Mouse (Mus musculus) heart, adult 2 months (tissue): Measurements from ENCODE around the gene Steap3.

Source experiments
- CTCF ChIP-seq: fragments of 200-600 bp; IDR thresholded peaks from 2 replicates; pipeline ENCODE4 v1.8.1; 2022; ENCODE audit warnings: antibody characterized with exemption, mild to moderate bottlenecking, moderate library complexity
- EP300 ChIP-seq: fragments of 200-500 bp; IDR thresholded peaks from 2 replicates; pipeline ENCODE4 v1.6.1; 2011; ENCODE audit warnings: low read depth, low read length, control low read depth; ENCODE audit not compliant: insufficient read depth
- POLR2A ChIP-seq: fragments of 200-500 bp; IDR thresholded peaks from 2 replicates; pipeline ENCODE4 v1.6.1; 2011; ENCODE audit warnings: mild to moderate bottlenecking, low read depth, low read length, control low read depth; ENCODE audit not compliant: insufficient read depth

DNA sequence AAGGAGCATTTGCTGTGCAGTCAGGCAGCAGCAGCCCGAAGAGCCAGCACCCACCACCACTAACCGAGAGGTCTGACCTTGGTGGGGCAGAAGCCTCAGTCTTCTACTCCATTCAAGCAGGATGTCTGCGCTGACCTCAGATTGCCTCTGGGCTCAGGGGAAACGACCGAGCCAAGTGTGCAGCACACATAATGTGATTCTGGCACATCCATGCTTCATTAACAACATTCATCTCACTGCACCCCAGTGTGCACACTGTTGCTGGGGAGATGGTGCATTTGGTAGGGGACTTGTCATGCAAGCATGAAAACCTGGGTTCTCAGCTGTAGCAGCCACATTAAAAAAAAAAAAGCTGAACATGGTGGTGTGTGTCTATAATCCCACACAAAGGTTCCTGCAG lies 76.6 kb downstream of the Steap3 start:
- TF ChIP-seq POLR2A = no peak
- TF ChIP-seq CTCF = no peak
- TF ChIP-seq EP300 = no peak
